Mouse (Mus musculus) midbrain, embryonic 16.5 days (tissue): ENCODE results near the gene Cldn9. TPM values are rescaled to one million over a fixed set of nuclear protein-coding genes. Genes with fewer than 3 reads are reported as not detected.

Source experiments
- ATAC-seq: fragments of 200-750 bp; cut with Nextera tagmentation; 2 replicates; pipeline ENCODE4 v1.8.0; 2017; ENCODE audit warnings: moderate TSS enrichment
- H3K27ac ChIP-seq: fragments of 300-500 bp; sonication (generic); 2 replicates; pipeline ENCODE4 v1.5.1; 2014; ENCODE audit warnings: mild to moderate bottlenecking, low read length, mixed read lengths
- H3K27me3 ChIP-seq: fragments of 300-500 bp; sonication (generic); 2 replicates; pipeline ENCODE4 v1.6.1; 2014; ENCODE audit warnings: low read depth, low read length, mixed read lengths; ENCODE audit not compliant: control insufficient read depth, insufficient read depth
- H3K36me3 ChIP-seq: fragments of 300-500 bp; sonication (generic); 2 replicates; pipeline ENCODE4 v1.6.1; 2014; ENCODE audit warnings: mild to moderate bottlenecking, low read length, moderate library complexity, mixed read lengths; ENCODE audit not compliant: control insufficient read depth, insufficient read depth
- H3K4me1 ChIP-seq: fragments of 300-500 bp; sonication (generic); 2 replicates; pipeline ENCODE4 v1.6.1; 2014; ENCODE audit warnings: mild to moderate bottlenecking, low read length, mixed read lengths; ENCODE audit not compliant: control insufficient read depth, insufficient read depth
- H3K4me2 ChIP-seq: fragments of 300-500 bp; sonication (generic); 2 replicates; pipeline ENCODE4 v1.6.1; 2014; ENCODE audit warnings: mild to moderate bottlenecking, low read length, mixed read lengths
- H3K4me3 ChIP-seq: fragments of 300-500 bp; sonication (generic); 2 replicates; pipeline ENCODE4 v1.5.1; 2014; ENCODE audit warnings: low read depth, mild to moderate bottlenecking, low read length, moderate library complexity, mixed read lengths
- H3K9ac ChIP-seq: fragments of 300-500 bp; sonication (generic); 2 replicates; pipeline ENCODE4 v1.6.1; 2014; ENCODE audit warnings: low read depth, low read length, mixed read lengths
- H3K9me3 ChIP-seq: fragments of 300-500 bp; sonication (generic); replicated peaks from 2 replicates; pipeline ENCODE4 v1.6.1; 2014; ENCODE audit warnings: mild to moderate bottlenecking, low read length, mixed read lengths; ENCODE audit not compliant: control insufficient read depth, poor library complexity, severe bottlenecking
- WGBS: fragments of 180-500 bp; shearing (Covaris S2); extraction: QIAGEN DNeasy Blood & Tissue Kit; methylation state at CpG from one replicate; pipeline ENCODE4 v1.1.7; 2014; 5-methylcytosine and 5-hydroxymethylcytosine counted together
- polyA plus RNA-seq: library from polyadenylated mRNA; unstranded; fragments of >200 nt; fragmentation: Nextera tagmentation; extraction: Ambion mirVana; gene quantifications from 2 replicates; pipeline ENCODE4 v1.2.1, GENCODE M21; 2015

Gene Cldn9
- polyA plus RNA-seq, 1 experiment from 2014 or later, result 0.62 TPM

DNA sequence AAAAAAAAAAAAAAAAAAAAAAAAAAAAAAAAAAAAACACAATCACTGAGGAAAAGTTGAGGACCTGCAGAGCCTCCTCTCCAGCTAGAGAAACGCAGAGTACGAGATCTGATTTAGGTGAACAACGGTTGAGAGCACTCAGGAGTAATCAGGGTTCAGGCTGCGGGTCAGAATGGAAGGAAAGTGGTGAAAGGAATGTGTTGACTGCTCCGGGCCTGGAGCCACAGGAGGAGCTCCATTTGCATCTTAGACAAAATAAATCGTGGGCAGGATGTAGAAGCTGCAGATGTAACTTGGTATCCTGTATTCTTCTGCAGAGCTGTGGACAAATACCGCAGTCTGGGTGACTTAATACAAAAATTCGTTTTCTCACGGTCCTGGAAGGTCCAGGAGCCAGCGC is 37.9 kb downstream of the Cldn9 start:
- WGBS, result 31% methylated on average over 10 of the region's 10 CpGs
- no peak overlapping the region for H3K9ac ChIP-seq
- H3K9me3 ChIP-seq, result no peaks in the 10 kb centered on the region
- no peak overlapping the region for H3K27ac ChIP-seq
- no peak for ATAC-seq
- H3K27me3 ChIP-seq, result peaks cover 22% of the 10 kb centered on the region
- H3K4me2 ChIP-seq, result no peak overlapping the region
- no peaks in the 10 kb centered on the region for H3K36me3 ChIP-seq
- no peak overlapping the region for H3K4me3 ChIP-seq
- peaks cover 6% of the 10 kb centered on the region for H3K4me1 ChIP-seq

DNA sequence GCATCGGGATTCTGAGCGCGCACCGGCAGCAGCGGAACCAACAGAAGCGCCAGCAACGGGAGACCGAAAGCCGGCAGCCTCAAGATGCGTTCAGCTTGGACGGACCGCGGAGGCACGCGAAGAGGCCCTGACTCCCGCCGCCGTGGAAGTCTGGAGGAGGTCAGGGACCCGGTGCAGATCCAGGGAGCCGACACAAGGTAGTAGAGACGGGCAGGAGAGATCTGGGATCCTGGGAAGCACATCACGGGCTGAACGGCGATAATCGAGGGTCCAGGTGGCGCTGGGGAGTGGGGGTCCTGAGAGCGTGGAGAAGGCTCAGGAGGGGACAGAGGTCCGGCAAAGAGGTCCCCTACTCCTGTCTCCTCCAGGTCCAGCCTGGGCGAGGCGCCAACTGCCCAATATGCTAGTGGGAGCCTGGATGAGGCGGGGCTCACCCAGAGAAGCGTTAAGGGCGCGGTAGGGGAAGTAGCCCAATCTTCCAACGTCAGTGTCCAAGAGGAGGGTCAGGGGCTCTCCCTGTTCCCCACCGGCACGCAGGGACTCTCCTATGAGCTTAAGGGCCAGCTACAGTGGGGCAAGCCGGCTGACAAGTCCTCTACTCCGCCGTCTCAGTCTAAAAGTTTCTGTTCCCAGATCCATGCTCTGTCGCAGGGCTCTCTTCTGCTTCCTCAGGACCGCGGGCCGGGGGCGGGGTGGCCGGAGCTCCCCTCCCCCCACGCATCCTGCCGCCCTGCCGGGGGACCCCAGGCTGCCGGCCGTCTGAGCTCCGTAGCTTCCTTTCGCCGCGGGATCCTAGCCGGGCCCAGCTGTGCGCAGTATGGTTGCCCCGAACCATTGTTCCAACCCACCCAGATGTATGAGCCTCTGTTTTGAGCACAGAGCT is 39.0 kb downstream of the Cldn9 start, which contains the start of gene Mmp25:
TSS of gene Mmp25 (minus strand) at position 665 of the 883 bp plus-strand sequence.
- Histone ChIP-seq H3K36me3 (no peaks in the 10 kb centered on the region), H3K9ac (peak within 1 kb of the TSS; percentile 53), H3K4me2 (peak within 1 kb of the TSS; percentile 69), H3K4me3 (peak within 1 kb of the TSS; percentile 42), H3K27ac (no peak within 1 kb of the TSS), H3K27me3 (peaks cover 22% of the 10 kb centered on the region), H3K9me3 (no peaks in the 10 kb centered on the region), H3K4me1 (peaks cover 6% of the 10 kb centered on the region)
- under 1% methylated on average over 58 of the region's 58 CpGs for WGBS
- ATAC-seq, result no peak

Other genes starting within 250 kb of the Cldn9 start
- not detected in 2 replicates for gene Vmn2r117, start 204.3 kb downstream of the Cldn9 start, polyA plus RNA-seq
- 16.0 and 17.9 TPM in 2 replicates for gene Zfp213, start 119.8 kb downstream of the Cldn9 start, polyA plus RNA-seq
- 28.4 and 29.4 TPM in 2 replicates for gene Zfp13, start 84.5 kb downstream of the Cldn9 start, polyA plus RNA-seq
- not detected in 2 replicates for gene Zscan10, start 83.2 kb downstream of the Cldn9 start, polyA plus RNA-seq
- 0.94 and 1.6 TPM in 2 replicates for gene Mmp25, start 38.7 kb downstream of the Cldn9 start, polyA plus RNA-seq
- gene Bicdl2, start 23.5 kb downstream of the Cldn9 start, polyA plus RNA-seq, result 0.15 TPM in 1 of 2 replicates, not detected in the other
- 129 and 137 TPM in 2 replicates for gene Hcfc1r1, start 10.4 kb downstream of the Cldn9 start, polyA plus RNA-seq
- gene Thoc6, start 10.1 kb downstream of the Cldn9 start, polyA plus RNA-seq, result 34.4 and 36.0 TPM in 2 replicates
- 2.5 and 2.6 TPM in 2 replicates for gene Tnfrsf12a, start 6.6 kb downstream of the Cldn9 start, polyA plus RNA-seq
- gene Cldn6, start 4.8 kb downstream of the Cldn9 start, polyA plus RNA-seq, result 0.52 and 1.2 TPM in 2 replicates
- 0.07 and 0.19 TPM in 2 replicates for gene 1520401A03Rik, start 38.8 kb upstream of the Cldn9 start, polyA plus RNA-seq
- gene Pkmyt1, start 42.3 kb upstream of the Cldn9 start, polyA plus RNA-seq, result 17.9 and 19.7 TPM in 2 replicates
- gene Paqr4, start 56.8 kb upstream of the Cldn9 start, polyA plus RNA-seq, result 70.9 and 75.7 TPM in 2 replicates
- gene Kremen2, start 61.8 kb upstream of the Cldn9 start, polyA plus RNA-seq, result 1.6 and 1.8 TPM in 2 replicates
- 205 and 220 TPM in 2 replicates for gene Flywch1, start 87.6 kb upstream of the Cldn9 start, polyA plus RNA-seq
- 76.8 and 81.3 TPM in 2 replicates for gene Flywch2, start 102.1 kb upstream of the Cldn9 start, polyA plus RNA-seq
- 467 and 529 TPM in 2 replicates for gene Srrm2, start 106.5 kb upstream of the Cldn9 start, polyA plus RNA-seq
- 1,162 and 1,206 TPM in 2 replicates for gene Elob, start 145.1 kb upstream of the Cldn9 start, polyA plus RNA-seq
- gene Prss33, start 152.0 kb upstream of the Cldn9 start, polyA plus RNA-seq, result 0.18 TPM in 1 of 2 replicates, not detected in the other
- gene Prss32, start 159.8 kb upstream of the Cldn9 start, polyA plus RNA-seq, result not detected in 2 replicates
- gene Prss41, start 160.1 kb upstream of the Cldn9 start, polyA plus RNA-seq, result 0.88 and 1.6 TPM in 2 replicates
- gene Prss21, start 184.0 kb upstream of the Cldn9 start, polyA plus RNA-seq, result not detected in 2 replicates
- not detected in 2 replicates for gene Dcpp1, start 196.8 kb upstream of the Cldn9 start, polyA plus RNA-seq
- not detected in 2 replicates for gene Dcpp2, start 196.9 kb upstream of the Cldn9 start, polyA plus RNA-seq
- gene Dcpp3, start 233.4 kb upstream of the Cldn9 start, polyA plus RNA-seq, result not detected in 2 replicates